Mouse (Mus musculus) limb, embryonic 11.5 days (tissue): ENCODE results near the gene Sash1. TPM values are rescaled to one million over a fixed set of nuclear protein-coding genes. Genes with fewer than 3 reads are reported as not detected.

Source experiments
- ATAC-seq: fragments of 200-750 bp; cut with Nextera tagmentation; 2 replicates; pipeline ENCODE4 v1.8.0; 2017; ENCODE audit warnings: low read depth; ENCODE audit not compliant: insufficient number of reproducible peaks, low FRiP score, low TSS enrichment
- DNase-seq: peaks from one replicate; pipeline ENCODE4 v3.0.0-alpha.2; 2015; ENCODE audit warnings: low spot score
- H3K27ac ChIP-seq: fragments of 300-500 bp; sonication (generic); replicated peaks from 2 replicates; pipeline ENCODE4 v1.5.1; 2014; ENCODE audit warnings: low read depth, mild to moderate bottlenecking, low read length
- H3K27me3 ChIP-seq: fragments of 300-500 bp; sonication (generic); 2 replicates; pipeline ENCODE4 v1.6.1; 2014; ENCODE audit warnings: mild to moderate bottlenecking, low read length, mixed read lengths; ENCODE audit not compliant: control insufficient read depth, insufficient read depth
- H3K36me3 ChIP-seq: fragments of 300-500 bp; sonication (generic); 2 replicates; pipeline ENCODE4 v1.6.1; 2014; ENCODE audit warnings: mild to moderate bottlenecking, low read length, moderate library complexity, mixed read lengths; ENCODE audit not compliant: control insufficient read depth, insufficient read depth
- H3K4me1 ChIP-seq: fragments of 300-500 bp; sonication (generic); 2 replicates; pipeline ENCODE4 v1.6.1; 2014; ENCODE audit warnings: low read length, mixed read lengths; ENCODE audit not compliant: control insufficient read depth, insufficient read depth
- H3K4me2 ChIP-seq: fragments of 300-500 bp; sonication (generic); 2 replicates; pipeline ENCODE4 v1.6.1; 2014; ENCODE audit warnings: low read depth, mild to moderate bottlenecking, moderate library complexity; ENCODE audit not compliant: severe bottlenecking
- H3K4me3 ChIP-seq: fragments of 300-500 bp; sonication (generic); 2 replicates; pipeline ENCODE4 v1.5.1; 2014; ENCODE audit warnings: low read depth, low read length
- H3K9ac ChIP-seq: fragments of 300-500 bp; sonication (generic); 2 replicates; pipeline ENCODE4 v1.6.1; 2014; ENCODE audit warnings: mild to moderate bottlenecking, low read length
- H3K9me3 ChIP-seq: fragments of 300-500 bp; sonication (generic); 2 replicates; pipeline ENCODE4 v1.6.1; 2016; ENCODE audit warnings: low read length; ENCODE audit not compliant: control insufficient read depth
- WGBS: fragments of 180-500 bp; shearing (Covaris S2); extraction: QIAGEN DNeasy Blood & Tissue Kit; methylation state at CpG from one replicate; pipeline ENCODE4 v1.1.7; 2014; 5-methylcytosine and 5-hydroxymethylcytosine counted together
- polyA plus RNA-seq: library from polyadenylated mRNA; unstranded; fragments of >200 nt; fragmentation: Nextera tagmentation; extraction: Ambion mirVana; gene quantifications from 2 replicates; pipeline ENCODE4 v1.2.1, GENCODE M21; 2014

The Sash1 gene
- polyA plus RNA-seq, 1 experiment from 2014 or later, result 5.2 TPM

DNA sequence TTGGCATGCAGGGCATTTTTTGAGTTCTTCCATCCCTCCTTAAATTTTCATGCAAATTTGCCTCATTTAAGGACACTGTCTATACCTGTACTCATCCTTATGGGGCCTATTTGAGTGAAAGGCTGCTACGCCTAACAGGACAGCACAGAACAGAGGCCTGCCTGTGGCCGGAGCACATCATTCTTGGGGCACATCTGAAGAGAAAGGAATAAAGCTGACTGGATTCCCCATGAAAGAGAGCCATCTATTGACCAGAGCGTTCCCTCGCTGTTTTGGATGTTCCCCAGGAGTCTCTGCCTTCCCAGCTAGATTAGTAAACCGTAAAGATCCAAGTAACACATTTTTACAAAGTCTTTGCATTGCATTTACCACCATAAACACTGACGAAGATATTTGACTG lies 203.5 kb downstream of the Sash1 start:
- H3K4me1 ChIP-seq, result no peaks in the 10 kb centered on the region
- H3K27ac ChIP-seq, result no peak overlapping the region
- no peak overlapping the region for H3K9ac ChIP-seq
- no peak overlapping the region for H3K4me3 ChIP-seq
- ATAC-seq (no peak), DNase-seq (no peak)
- H3K4me2 ChIP-seq, result no peak overlapping the region
- 80% methylated on average over 6 of the region's 6 CpGs for WGBS
- no peaks in the 10 kb centered on the region for H3K9me3 ChIP-seq
- no peaks in the 10 kb centered on the region for H3K27me3 ChIP-seq
- H3K36me3 ChIP-seq, result no peaks in the 10 kb centered on the region

DNA sequence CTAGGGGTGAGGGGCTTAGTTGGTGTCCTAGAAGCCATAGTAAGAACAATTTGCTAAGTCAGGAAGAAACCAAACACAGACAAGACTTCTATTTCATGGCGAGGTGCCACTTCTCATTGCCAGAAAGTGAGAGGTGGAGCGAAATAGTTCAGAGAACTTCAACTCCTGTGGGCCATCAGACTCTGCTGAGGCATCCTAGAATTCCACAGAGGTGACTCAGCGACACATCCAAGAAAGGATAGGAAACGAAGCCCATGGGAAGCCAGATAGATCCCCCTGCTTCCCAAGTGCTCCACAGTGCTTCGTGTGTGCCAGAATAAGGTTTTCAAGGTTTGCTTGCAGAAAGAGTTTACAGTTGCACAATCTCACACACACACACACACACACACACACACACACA lies 209.1 kb downstream of the Sash1 start:
- no peak overlapping the region for H3K4me3 ChIP-seq
- H3K9ac ChIP-seq, result no peak overlapping the region
- no peaks in the 10 kb centered on the region for H3K27me3 ChIP-seq
- H3K4me1 ChIP-seq, result no peaks in the 10 kb centered on the region
- no peak overlapping the region for H3K27ac ChIP-seq
- WGBS, result 73% methylated on average over 5 of the region's 5 CpGs
- no peak for ATAC-seq
- no peaks in the 10 kb centered on the region for H3K9me3 ChIP-seq
- no peaks in the 10 kb centered on the region for H3K36me3 ChIP-seq
- DNase-seq, result no peak
- H3K4me2 ChIP-seq, result no peak overlapping the region
